Mouse (Mus musculus) c-Kit-positive CD71-negative TER-119-negative erythroid progenitor cells, embryonic 14.5 days (primary cell): ENCODE measurements around the gene Nxph4.

Experiments used
- DNase-seq: peaks from one replicate; pipeline ENCODE4 v3.0.0-alpha.2; 2013; ENCODE audit warnings: low read depth

Gene Nxph4

GRCm38 (mm10) chr10:127515271-127515982 lies 18.9 kb downstream of the Nxph4 start:
- DNase-seq: no peak

- no peak for DNase-seq
Measured at GRCm38 (mm10) chr10:127514764-127515163, 19.6 kb downstream of the Nxph4 start, which contains the start of gene Ndufa4l2. TSS of gene Ndufa4l2 (plus strand) at chr10:127514967.

- no peak for DNase-seq
Measured at GRCm38 (mm10) chr10:127514111-127514698, 20.2 kb downstream of the Nxph4 start.

- no peak for DNase-seq
Measured at GRCm38 (mm10) chr10:127513501-127514091, 20.8 kb downstream of the Nxph4 start.

GRCm38 (mm10) chr10:127512813-127513212 lies 21.5 kb downstream of the Nxph4 start:
- peak; percentile 86 for DNase-seq

- DNase-seq: no peak
Measured at GRCm38 (mm10) chr10:127512307-127512666, 22.1 kb downstream of the Nxph4 start.

- DNase-seq: no peak
Measured at GRCm38 (mm10) chr10:127511634-127512306, 22.6 kb downstream of the Nxph4 start.

GRCm38 (mm10) chr10:127510895-127511617 lies 23.3 kb downstream of the Nxph4 start:
- DNase-seq: no peak

- DNase-seq: no peak
Measured at GRCm38 (mm10) chr10:127509837-127510701, 24.3 kb downstream of the Nxph4 start.

GRCm38 (mm10) chr10:127509051-127509836 lies 25.1 kb downstream of the Nxph4 start:
- DNase-seq: peak; percentile 88

- peak; percentile 87 for DNase-seq
Measured at GRCm38 (mm10) chr10:127508239-127508638, 26.1 kb downstream of the Nxph4 start.

- no peak for DNase-seq
Measured at GRCm38 (mm10) chr10:127500894-127501893, 33.2 kb downstream of the Nxph4 start, which contains the start of gene Stac3. TSS of gene Stac3 (plus strand) at chr10:127501686.

- DNase-seq: no peak
Measured at GRCm38 (mm10) chr10:127500042-127500441, 34.3 kb downstream of the Nxph4 start.

- DNase-seq: no peak
Measured at GRCm38 (mm10) chr10:127499516-127499915, 34.8 kb downstream of the Nxph4 start.

- no peak for DNase-seq
Measured at GRCm38 (mm10) chr10:127496156-127496555, 38.2 kb downstream of the Nxph4 start.

GRCm38 (mm10) chr10:127492118-127492517 lies 42.2 kb downstream of the Nxph4 start:
- no peak for DNase-seq

- no peak for DNase-seq
Measured at GRCm38 (mm10) chr10:127491128-127491512, 43.2 kb downstream of the Nxph4 start.

GRCm38 (mm10) chr10:127490160-127491127 lies 43.9 kb downstream of the Nxph4 start:
- no peak for DNase-seq
